Comparison of ENCODE assay signal across 30 mouse cellular contexts in the genomic region with DNA sequence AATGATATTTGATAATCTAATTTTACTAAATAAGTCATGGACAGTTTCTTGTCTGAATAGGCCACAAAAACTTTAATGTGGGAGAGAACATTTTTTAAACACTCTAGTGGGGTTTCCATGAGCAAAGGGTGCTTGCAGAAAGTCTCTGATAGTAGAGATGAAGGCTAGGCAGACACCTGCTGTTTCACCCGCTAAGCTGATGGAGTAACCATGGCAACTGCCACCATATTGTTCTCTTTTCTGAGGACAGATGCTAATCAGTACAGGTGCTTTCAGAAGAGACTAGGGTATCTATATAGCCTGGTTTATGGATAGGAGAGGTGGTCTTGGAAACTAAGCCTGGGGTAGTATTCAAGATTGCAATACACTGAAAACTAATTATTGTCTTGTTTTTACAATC. TPM values are rescaled to one million over a fixed set of nuclear protein-coding genes. Genes with fewer than 3 reads are reported as not detected.
DNase-seq lines count a peak whose midpoint lies in the region; ATAC-seq and TF ChIP-seq lines count a peak whose summit lies in the region.
"Had no signal": no experiment of that assay in that cellular context is flagged by ENCODE, and none has a peak within 500 bp of the region (broad histone marks: within the 10 kb centered on the region; RNA-seq: fewer than 3 reads in every experiment).

No protein-coding gene starts in this region.

- no peaks in the 10 kb centered on the region for H3K4me1 ChIP-seq in midbrain, embryonic 14.5 days (ENCODE audit: control insufficient read depth, insufficient read depth, low read length)
- no peaks in the 10 kb centered on the region for H3K4me1 ChIP-seq in midbrain, postnatal 0 days (ENCODE audit: insufficient read depth, low read length)
- H3K4me1 ChIP-seq: embryonic facial prominence, embryonic 12.5 days; forebrain, embryonic 12.5 days; kidney, embryonic 15.5 days; limb, embryonic 15.5 days; midbrain, embryonic 12.5 days; neural tube, embryonic 13.5 days had no signal

- H3K27ac ChIP-seq in midbrain, embryonic 14.5 days (replicated peaks; ENCODE audit: low read depth, low read length), result no peak overlapping the region
- H3K27ac ChIP-seq in midbrain, postnatal 0 days (ENCODE audit: low read depth, low read length), result no peak overlapping the region
- H3K27ac ChIP-seq: embryonic facial prominence, embryonic 12.5 days; forebrain, embryonic 12.5 days; hindbrain, postnatal 0 days; kidney, embryonic 15.5 days; left cerebral cortex, adult 2 months; limb, embryonic 15.5 days; liver, embryonic 14.5 days; midbrain, embryonic 12.5 days; neural tube, embryonic 13.5 days; stomach, postnatal 0 days had no signal

- H3K9ac ChIP-seq in midbrain, embryonic 14.5 days (replicated peaks; ENCODE audit: low read length), result no peak overlapping the region
- no peak overlapping the region for H3K9ac ChIP-seq in midbrain, postnatal 0 days (replicated peaks; ENCODE audit: low read length, poor library complexity, severe bottlenecking)
- H3K9ac ChIP-seq: embryonic facial prominence, embryonic 12.5 days; forebrain, embryonic 12.5 days; heart, embryonic 12.5 days; kidney, embryonic 15.5 days; limb, embryonic 15.5 days; liver, embryonic 14.5 days; lung, embryonic 14.5 days; midbrain, embryonic 12.5 days; neural tube, embryonic 13.5 days had no signal

- TF ChIP-seq CTCF in midbrain, postnatal 0 days (IDR thresholded peaks at IDR 0.05), result no peak

- H3K36me3 ChIP-seq in midbrain, embryonic 14.5 days (ENCODE audit: control insufficient read depth, insufficient read depth, low read length), result no peaks in the 10 kb centered on the region
- H3K36me3 ChIP-seq in midbrain, postnatal 0 days (ENCODE audit: insufficient read depth, low read length), result no peaks in the 10 kb centered on the region
- H3K36me3 ChIP-seq: embryonic facial prominence, embryonic 12.5 days; forebrain, embryonic 12.5 days; heart, embryonic 12.5 days; kidney, embryonic 15.5 days; limb, embryonic 15.5 days; midbrain, embryonic 12.5 days; neural tube, embryonic 13.5 days had no signal

- no peaks in the 10 kb centered on the region for H3K27me3 ChIP-seq in midbrain, embryonic 14.5 days (ENCODE audit: control insufficient read depth, insufficient read depth, low read length)
- no peaks in the 10 kb centered on the region for H3K27me3 ChIP-seq in midbrain, postnatal 0 days (ENCODE audit: insufficient read depth, low read length)
- H3K27me3 ChIP-seq: embryonic facial prominence, embryonic 12.5 days; forebrain, embryonic 12.5 days; heart, embryonic 12.5 days; kidney, embryonic 15.5 days; limb, embryonic 15.5 days; midbrain, embryonic 12.5 days; neural tube, embryonic 13.5 days had no signal

- 29% methylated on average over 1 of the region's 1 CpGs for WGBS in midbrain, embryonic 14.5 days
- WGBS in midbrain, postnatal 0 days, result 20% methylated on average over 1 of the region's 1 CpGs

- peak; percentile 41 for DNase-seq in midbrain, embryonic 14.5 days
- no peak for DNase-seq in midbrain, postnatal 0 days (ENCODE audit: low spot score)
- peak; percentile 83 for DNase-seq in thymus, postnatal 0 days (ENCODE audit: low spot score)
- no peak for DNase-seq in urinary bladder, postnatal 36 days (ENCODE audit: low spot score in 2 of 2)
- DNase-seq in cerebellum, adult 9-11 months, result no peak
- DNase-seq: adrenal gland, postnatal 36 days; cerebellum, adult 11 months; cerebellum, postnatal 14 days; heart, adult 18-20 months; heart, postnatal 10 days; kidney, adult 11 months; lung, embryonic 14.5 days had no signal

- H3K9me3 ChIP-seq in midbrain, embryonic 14.5 days (ENCODE audit: control insufficient read depth, low read length), result no peaks in the 10 kb centered on the region
- no peaks in the 10 kb centered on the region for H3K9me3 ChIP-seq in midbrain, postnatal 0 days (ENCODE audit: low read length)
- H3K9me3 ChIP-seq: embryonic facial prominence, embryonic 12.5 days; forebrain, embryonic 12.5 days; heart, embryonic 12.5 days; kidney, embryonic 15.5 days; limb, embryonic 15.5 days; midbrain, embryonic 12.5 days; neural tube, embryonic 13.5 days had no signal

- H3K4me3 ChIP-seq in midbrain, embryonic 14.5 days (replicated peaks; ENCODE audit: low read depth, low read length), result no peak overlapping the region
- H3K4me3 ChIP-seq in midbrain, postnatal 0 days (ENCODE audit: low read depth, low read length), result no peak overlapping the region
- H3K4me3 ChIP-seq: embryonic facial prominence, embryonic 12.5 days; forebrain, embryonic 12.5 days; heart, embryonic 12.5 days; kidney, embryonic 15.5 days; left cerebral cortex, adult 2 months; limb, embryonic 15.5 days; midbrain, embryonic 12.5 days; neural tube, embryonic 13.5 days had no signal

- H3K4me2 ChIP-seq in midbrain, embryonic 14.5 days (ENCODE audit: low read length), result no peak overlapping the region
- no peak overlapping the region for H3K4me2 ChIP-seq in midbrain, postnatal 0 days (ENCODE audit: low read depth, low read length, poor library complexity, severe bottlenecking)
- H3K4me2 ChIP-seq: embryonic facial prominence, embryonic 12.5 days; forebrain, embryonic 12.5 days; heart, embryonic 12.5 days; kidney, embryonic 15.5 days; limb, embryonic 15.5 days; lung, embryonic 14.5 days; midbrain, embryonic 12.5 days; neural tube, embryonic 13.5 days had no signal

- no peak for ATAC-seq in midbrain, embryonic 14.5 days (ENCODE audit: low FRiP score, low TSS enrichment)
- ATAC-seq in midbrain, postnatal 0 days (ENCODE audit: low FRiP score), result no peak
- ATAC-seq in activated CD4-positive, CD25-positive, alpha-beta regulatory T cell, adult 4 months, result peak; percentile 21
- no peak for ATAC-seq in granulocyte monocyte progenitor cell, adult 5-6 weeks (replicated peaks; ENCODE audit: poor library complexity, severe bottlenecking)
- ATAC-seq: hindbrain, postnatal 0 days had no signal

RNA-seq across cellular contexts. Expression of gene Ctla4, which starts 24.0 kb away (rescaled TPM):
- not detected in 2 replicates for polyA plus RNA-seq in midbrain, embryonic 14.5 days (2014; fragmentation: Nextera tagmentation; extraction: Ambion mirVana)
- total RNA-seq in midbrain, postnatal 0 days (2014; rRNA removed), result not detected in 2 replicates
- polyA plus RNA-seq in midbrain, postnatal 0 days (2015; fragmentation: Nextera tagmentation; extraction: Ambion mirVana), result not detected in 2 replicates
- 100 to 1,000 TPM; 242 to 284 TPM for polyA plus RNA-seq in activated CD4-positive, CD25-positive, alpha-beta regulatory T cell, adult 4 months (2017; shearing (Covaris generic))
- 11.3 and 12.9 TPM in 2 replicates for polyA plus RNA-seq in thymus, postnatal 0 days (2015; fragmentation: Nextera tagmentation; extraction: Ambion mirVana)
- total RNA-seq in granulocyte monocyte progenitor cell, adult 5-6 weeks (2014; fragmentation: Nextera tagmentation), result not detected in 2 replicates
- not detected in 2 replicates for total RNA-seq in granulocyte monocyte progenitor cell, adult 5-6 weeks (2017)
- total RNA-seq: adrenal gland, adult 18-20 months; adrenal gland, postnatal 36 days; gastrocnemius, adult 8-10 months; hindbrain, postnatal 0 days; layer of hippocampus, postnatal 10 days; left cerebral cortex, adult 2 months; left cerebral cortex, postnatal 36 days had no signal
- polyA plus RNA-seq: embryonic facial prominence, embryonic 12.5 days; forebrain, embryonic 12.5 days; heart, embryonic 12.5 days; hindbrain, embryonic 11.5 days; hindbrain, postnatal 0 days; kidney, embryonic 15.5 days; liver, embryonic 14.5 days; lung, embryonic 14.5 days; midbrain, embryonic 12.5 days; neural tube, embryonic 13.5 days; stomach, postnatal 0 days had no signal

Comparison
In these comparisons a context has a peak if more than half of its experiments do, and no peak if none do; other contexts are left out.
1. DNase-seq: peak in midbrain, embryonic 14.5 days (single experiment) and thymus, postnatal 0 days (single experiment); none in midbrain, postnatal 0 days (single experiment), urinary bladder, postnatal 36 days (0 of 2) and cerebellum, adult 9-11 months (single experiment).
2. RNA of gene Ctla4, which starts 24.0 kb away (polyA plus RNA-seq): 242 to 284 TPM in activated CD4-positive, CD25-positive, alpha-beta regulatory T cell, adult 4 months; 11.3 to 12.9 TPM in thymus, postnatal 0 days, not detected in midbrain, embryonic 14.5 days and not detected in midbrain, postnatal 0 days; every median in the first group is over 10 times any median in the second.